Mouse (Mus musculus) cortical plate, adult 2 months (tissue): ENCODE measurements at regions not wholly inside any gene's neighbourhood (a gene's known extent, or its start where the extent isn't known, plus 50 kb on each side); places are given as distances from the start of the nearest gene placed in this dataset.

Source experiments
- CTCF ChIP-seq: fragments of 200-500 bp; IDR thresholded peaks from 2 replicates; pipeline ENCODE4 v1.5.1; 2011; ENCODE audit warnings: mild to moderate bottlenecking, control low read depth, low read length; ENCODE audit not compliant: insufficient read depth; ENCODE audit errors: extremely low read depth
- POLR2A ChIP-seq: fragments of 200-500 bp; IDR thresholded peaks from 2 replicates; pipeline ENCODE4 v1.6.1; 2011; ENCODE audit warnings: mild to moderate bottlenecking, low read length, control low read depth; ENCODE audit not compliant: insufficient read depth; ENCODE audit errors: extremely low read depth

GRCm38 (mm10) chr13:92919882-92920281 lies 75.3 kb downstream of the Mtx3 start:
- TF ChIP-seq CTCF (no peak), POLR2A (no peak)
